Mouse (Mus musculus) heart, adult 2 months (tissue): ENCODE measurements at regions not wholly inside any gene's neighbourhood (a gene's known extent, or its start where the extent isn't known, plus 50 kb on each side); places are given as distances from the start of the nearest gene placed in this dataset.

Experiments used
- DNase-seq, 2 experiments: peaks; one replicate each; pipeline ENCODE4 v3.0.0; 2021
- H3K27ac ChIP-seq: fragments of 200-600 bp; 2 replicates; pipeline ENCODE4 v1.8.1; 2022
- H3K27me3 ChIP-seq: fragments of 200-500 bp; 2 replicates; pipeline ENCODE4 v1.6.1; 2012; ENCODE audit warnings: mild to moderate bottlenecking, low read length, inconsistent platforms, mixed read lengths; ENCODE audit not compliant: control insufficient read depth, insufficient read depth
- H3K36me3 ChIP-seq: fragments of 200-500 bp; 2 replicates; pipeline ENCODE4 v1.6.1; 2012; ENCODE audit warnings: low read length, inconsistent platforms; ENCODE audit not compliant: control insufficient read depth, insufficient read depth
- H3K4me1 ChIP-seq: fragments of 200-500 bp; 2 replicates; pipeline ENCODE4 v1.6.1; 2011; ENCODE audit warnings: low read length; ENCODE audit not compliant: control insufficient read depth, insufficient read depth
- H3K4me3 ChIP-seq: fragments of 200-600 bp; 2 replicates; pipeline ENCODE4 v1.8.1; 2022
- H3K79me2 ChIP-seq: fragments of 200-500 bp; replicated peaks from 2 replicates; pipeline ENCODE4 v1.6.1; 2012; ENCODE audit warnings: mild to moderate bottlenecking, inconsistent platforms, low read length, moderate library complexity, mixed read lengths; ENCODE audit not compliant: control insufficient read depth, insufficient read depth
- H3K9ac ChIP-seq: fragments of 200-500 bp; 2 replicates; pipeline ENCODE4 v1.6.1; 2012; ENCODE audit warnings: low read depth, mild to moderate bottlenecking, control low read depth, inconsistent platforms, low read length, mixed read lengths
- CTCF ChIP-seq: fragments of 200-600 bp; IDR thresholded peaks from 2 replicates; pipeline ENCODE4 v1.8.1; 2022; ENCODE audit warnings: antibody characterized with exemption, mild to moderate bottlenecking, moderate library complexity
- EP300 ChIP-seq: fragments of 200-500 bp; IDR thresholded peaks from 2 replicates; pipeline ENCODE4 v1.6.1; 2011; ENCODE audit warnings: low read depth, low read length, control low read depth; ENCODE audit not compliant: insufficient read depth
- POLR2A ChIP-seq: fragments of 200-500 bp; IDR thresholded peaks from 2 replicates; pipeline ENCODE4 v1.6.1; 2011; ENCODE audit warnings: mild to moderate bottlenecking, low read depth, low read length, control low read depth; ENCODE audit not compliant: insufficient read depth
- WGBS: fragments of 180-500 bp; shearing (Covaris S2); methylation state at CpG from one replicate; pipeline ENCODE4 v1.1.7; 2018; 5-methylcytosine and 5-hydroxymethylcytosine counted together
- intact Hi-C: fragments of 180-260 bp; cut with DNase I; formaldehyde crosslinking; loops from one replicate; pipeline ENCODE4 v1.15.1; 2025

DNA sequence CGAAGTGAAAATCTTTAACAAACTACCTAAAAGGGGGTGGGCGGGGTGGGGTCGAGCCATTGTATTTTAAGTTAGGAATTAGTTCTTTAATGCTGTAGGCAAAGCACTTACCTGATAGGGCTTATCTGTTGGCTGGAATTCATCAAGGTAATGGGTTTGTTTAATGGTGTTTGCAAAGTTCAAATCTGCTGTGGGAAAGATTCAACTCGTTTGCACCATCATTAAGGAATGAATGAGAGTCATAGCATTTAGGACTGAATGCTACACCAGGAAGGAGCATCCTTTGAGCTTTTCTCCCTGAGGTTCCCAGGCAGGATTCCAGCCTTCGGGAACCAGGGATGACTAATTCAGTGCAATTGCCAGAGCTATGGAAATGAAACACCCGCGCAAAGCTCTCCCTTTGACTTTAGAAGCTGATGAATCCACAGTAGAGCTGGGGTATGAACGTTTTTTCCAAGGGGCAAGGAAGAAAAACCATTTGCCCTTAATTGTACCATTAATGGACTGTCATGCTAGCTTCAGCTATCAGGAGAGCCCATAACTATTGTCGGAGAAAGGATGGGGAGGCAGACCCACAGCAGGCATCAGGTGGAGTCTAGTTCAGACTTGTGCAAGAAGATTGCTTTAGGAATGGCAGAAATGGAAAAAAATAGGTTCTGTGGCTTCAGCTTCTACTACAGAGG lies 57.3 kb upstream of the Cpm start:
- Histone ChIP-seq H3K4me1 (peaks cover 2% of the 10 kb centered on the region; the same call in 1 of the 2 replicates), H3K4me3 (peak overlapping the region; percentile 21), H3K27me3 (peaks cover 1% of the 10 kb centered on the region), H3K9ac (no peak overlapping the region), H3K36me3 (no peaks in the 10 kb centered on the region), H3K27ac (no peak overlapping the region), H3K79me2 (no peaks in the 10 kb centered on the region)
- DNase-seq: peak in 1 of 2 experiments; percentile 9
- intact Hi-C loops: no loop called here
- TF ChIP-seq EP300 (no peak), POLR2A (no peak), CTCF (no peak)
- WGBS: 13% methylated on average over 9 of the region's 9 CpGs

DNA sequence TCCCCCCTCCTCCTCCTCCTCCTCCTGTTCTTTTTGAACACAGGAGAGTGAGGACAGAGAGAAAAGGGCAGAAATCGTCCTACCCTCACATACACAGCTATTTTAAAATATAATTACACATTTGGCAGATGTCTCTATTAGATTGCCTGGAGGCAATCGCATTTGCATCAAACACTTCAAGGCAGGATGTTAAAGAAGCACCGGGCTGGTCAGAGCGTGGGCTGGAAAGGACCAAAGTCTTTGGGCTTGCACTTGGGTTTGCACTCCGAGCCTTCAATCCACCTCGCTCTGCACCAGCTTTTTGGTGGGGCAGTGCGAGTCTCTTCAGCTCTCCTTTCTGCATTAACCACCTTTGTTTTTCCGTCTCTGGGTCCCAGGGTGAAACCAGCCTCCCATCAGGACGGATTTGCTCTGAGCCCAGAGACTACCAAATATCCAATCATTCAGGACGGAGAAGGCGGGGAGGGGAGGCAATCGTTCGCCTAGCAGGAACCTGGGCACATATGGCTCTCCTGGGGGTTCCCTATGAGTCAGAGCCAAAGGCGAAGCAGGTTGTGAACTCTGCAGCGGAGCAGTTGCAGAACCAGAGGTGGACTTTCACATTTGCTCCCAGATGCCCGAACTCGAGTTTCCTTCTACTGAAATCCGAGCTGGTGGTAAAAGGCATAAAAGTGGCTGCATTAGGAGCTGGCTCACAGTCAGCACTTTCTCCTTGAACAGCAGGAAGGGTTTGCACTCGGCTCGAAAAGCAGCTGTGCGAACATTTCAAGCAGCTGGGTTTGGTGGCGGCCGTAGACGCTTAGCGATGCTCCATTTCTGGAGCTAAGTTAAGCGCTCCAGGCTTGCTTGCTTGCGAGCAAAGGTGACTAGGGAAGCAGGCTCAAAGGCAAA lies 58.1 kb upstream of the Cpm start:
- no peak for TF ChIP-seq POLR2A
- Histone ChIP-seq H3K27me3 (peaks cover 1% of the 10 kb centered on the region), H3K36me3 (no peaks in the 10 kb centered on the region), H3K9ac (no peak overlapping the region; the same call in 1 of the 2 replicates), H3K4me3 (peak overlapping the region; percentile 21), H3K79me2 (no peaks in the 10 kb centered on the region), H3K27ac (no peak overlapping the region), H3K4me1 (peaks cover 2% of the 10 kb centered on the region; the same call in 1 of the 2 replicates)
- intact Hi-C loops: no loop called here
- 2% methylated on average over 27 of the region's 27 CpGs for WGBS
- DNase-seq: peak; percentile 26 to 29

DNA sequence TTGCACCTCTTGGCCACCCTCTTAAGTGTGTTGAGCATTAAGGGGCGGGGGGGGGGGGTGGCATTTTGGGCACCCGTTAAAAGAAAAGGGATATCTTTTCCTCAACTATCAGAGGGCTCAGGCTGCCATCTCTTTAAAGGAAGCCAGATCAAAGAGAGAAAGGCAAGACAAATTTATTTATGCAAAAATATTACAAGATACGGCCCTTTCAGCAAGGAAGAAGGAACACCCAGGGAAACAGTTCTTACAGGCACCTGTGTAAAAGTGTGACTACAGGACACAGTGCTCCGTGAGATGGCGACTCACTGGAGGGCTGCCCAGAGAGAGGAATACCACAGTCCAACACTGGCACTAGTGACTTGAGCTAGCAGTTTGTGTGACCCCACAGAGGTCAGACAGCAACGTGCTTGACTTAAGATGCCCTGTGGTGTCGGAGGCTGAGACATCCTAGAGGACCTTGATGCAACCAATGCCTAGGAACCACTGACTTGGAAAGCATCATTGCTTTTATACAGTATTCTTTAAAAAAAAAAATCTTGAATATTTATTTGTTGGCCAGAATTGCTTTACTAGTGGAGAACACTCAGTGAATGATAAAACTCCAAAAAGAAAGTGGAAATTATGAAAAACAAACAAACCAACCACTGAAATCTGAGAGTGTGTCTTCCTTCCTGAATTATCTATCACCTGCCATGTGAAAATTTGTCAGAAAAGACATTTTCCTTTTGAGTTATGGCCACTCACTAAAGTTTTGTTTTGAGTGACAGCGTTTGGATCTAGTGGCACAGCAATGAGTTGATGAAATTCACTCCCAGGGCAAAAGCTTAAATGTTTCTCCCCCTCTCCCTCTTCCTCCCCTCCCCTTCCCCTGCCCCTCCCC lies 59.0 kb upstream of the Cpm start:
- TF ChIP-seq EP300 (no peak), POLR2A (no peak), CTCF (no peak)
- 64% methylated on average over 8 of the region's 8 CpGs for WGBS
- H3K9ac ChIP-seq: no peak overlapping the region
- H3K27me3 ChIP-seq: peaks cover 1% of the 10 kb centered on the region
- peaks cover 2% of the 10 kb centered on the region; the same call in 1 of the 2 replicates for H3K4me1 ChIP-seq
- no peaks in the 10 kb centered on the region for H3K79me2 ChIP-seq
- DNase-seq: no peak
- H3K27ac ChIP-seq: no peak overlapping the region
- intact Hi-C loops: no loop called here
- no peak overlapping the region for H3K4me3 ChIP-seq
- no peaks in the 10 kb centered on the region for H3K36me3 ChIP-seq

DNA sequence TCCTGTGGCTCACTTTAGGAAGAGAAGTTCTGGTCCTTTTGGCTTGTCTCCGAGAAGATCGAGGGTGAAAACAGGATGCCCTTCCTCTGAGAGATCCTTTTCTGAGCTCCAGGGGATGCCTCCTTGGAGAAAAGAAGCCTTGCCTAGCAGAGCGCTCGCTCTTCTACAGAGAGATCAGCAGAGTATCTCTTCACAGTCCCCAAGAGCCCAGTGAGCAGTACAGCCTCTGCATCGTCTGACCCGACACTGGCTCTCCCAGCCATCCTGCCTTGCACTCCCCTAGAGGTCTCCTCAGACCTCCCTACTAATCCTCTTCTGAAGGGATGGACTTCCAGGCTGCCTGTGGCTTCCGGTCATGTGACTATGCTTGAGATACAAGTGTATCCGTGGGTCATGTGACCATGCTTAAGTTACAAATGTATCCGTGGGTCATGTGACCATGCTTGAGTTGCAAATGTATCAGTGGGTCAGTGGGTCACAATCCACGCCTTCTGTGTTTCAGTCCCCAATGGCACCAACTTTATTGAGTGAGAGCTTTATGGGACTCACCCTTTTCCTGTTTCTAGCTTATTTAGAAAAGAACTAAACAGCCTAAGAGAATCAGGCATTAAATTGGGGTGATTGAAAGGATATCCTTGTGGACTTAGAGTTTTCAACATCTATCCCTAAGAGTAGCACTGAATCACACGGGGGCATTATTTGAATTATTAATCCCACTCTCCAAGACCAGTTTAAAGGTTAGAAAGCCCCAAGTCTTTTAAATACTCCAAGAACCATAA lies 59.8 kb upstream of the Cpm start:
- intact Hi-C loops: loop anchor here (5.0 kb wide), 1 partner anchor 108 kb away; no protein-coding TSS in a partner anchor
- H3K36me3 ChIP-seq: no peaks in the 10 kb centered on the region
- H3K4me1 ChIP-seq: peaks cover 2% of the 10 kb centered on the region; the same call in 1 of the 2 replicates
- DNase-seq: no peak
- no peak overlapping the region for H3K27ac ChIP-seq
- H3K79me2 ChIP-seq: no peaks in the 10 kb centered on the region
- no peak overlapping the region for H3K9ac ChIP-seq
- peaks cover 1% of the 10 kb centered on the region for H3K27me3 ChIP-seq
- H3K4me3 ChIP-seq: no peak overlapping the region
- WGBS: 69% methylated on average over 11 of the region's 11 CpGs
- TF ChIP-seq EP300 (no peak), CTCF (no peak), POLR2A (no peak)

DNA sequence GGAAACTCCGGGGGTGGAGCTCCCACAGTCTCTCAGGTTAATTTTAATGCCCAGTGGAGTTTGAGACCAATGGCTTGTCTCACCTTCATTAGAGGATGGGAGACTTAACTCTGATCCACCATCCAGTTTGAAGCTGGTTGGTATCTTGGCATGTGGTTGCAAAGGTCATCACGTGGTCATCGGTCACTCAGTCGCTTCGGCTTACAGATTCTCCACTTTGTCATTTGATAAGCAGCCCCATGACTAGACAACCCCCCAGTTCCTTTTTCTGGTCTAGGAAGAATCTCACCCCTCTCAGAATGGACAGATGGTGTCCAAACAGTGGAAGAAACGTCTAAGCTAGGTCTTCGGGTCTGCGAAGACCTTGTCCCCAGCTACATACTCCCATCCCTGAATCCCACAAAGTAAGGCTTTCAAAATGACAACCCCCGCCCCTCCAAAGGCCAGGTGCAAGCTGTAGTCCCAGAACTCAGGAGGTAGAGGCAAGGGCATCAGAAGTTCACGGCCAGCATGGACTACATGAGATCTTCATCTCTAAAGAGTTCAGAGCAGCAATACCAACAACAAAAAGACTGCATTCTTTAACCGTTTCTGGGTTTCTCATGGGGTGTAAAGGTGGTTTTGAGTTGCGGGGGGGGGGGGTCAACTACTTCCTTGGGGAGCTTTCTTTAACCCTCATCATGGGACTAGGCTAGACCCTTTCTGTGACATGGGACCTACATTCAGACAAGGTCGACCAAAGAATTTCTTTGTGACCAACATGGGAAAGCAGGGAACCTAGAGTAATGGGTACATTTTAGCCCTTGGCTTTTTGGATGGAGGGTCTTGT lies 60.6 kb upstream of the Cpm start:
- Histone ChIP-seq H3K4me3 (no peak overlapping the region), H3K79me2 (no peaks in the 10 kb centered on the region), H3K36me3 (no peaks in the 10 kb centered on the region), H3K27ac (no peak overlapping the region), H3K4me1 (peaks cover 2% of the 10 kb centered on the region; the same call in 1 of the 2 replicates), H3K9ac (no peak overlapping the region), H3K27me3 (peaks cover 1% of the 10 kb centered on the region)
- TF ChIP-seq EP300 (no peak), POLR2A (no peak), CTCF (no peak)
- no peak for DNase-seq
- intact Hi-C loops: loop anchor here (5.0 kb wide), 1 partner anchor 109 kb away; no protein-coding TSS in a partner anchor
- WGBS: 89% methylated on average over 13 of the region's 13 CpGs
